Mouse (Mus musculus): ENCODE results near the gene Dpf3.

DNA sequence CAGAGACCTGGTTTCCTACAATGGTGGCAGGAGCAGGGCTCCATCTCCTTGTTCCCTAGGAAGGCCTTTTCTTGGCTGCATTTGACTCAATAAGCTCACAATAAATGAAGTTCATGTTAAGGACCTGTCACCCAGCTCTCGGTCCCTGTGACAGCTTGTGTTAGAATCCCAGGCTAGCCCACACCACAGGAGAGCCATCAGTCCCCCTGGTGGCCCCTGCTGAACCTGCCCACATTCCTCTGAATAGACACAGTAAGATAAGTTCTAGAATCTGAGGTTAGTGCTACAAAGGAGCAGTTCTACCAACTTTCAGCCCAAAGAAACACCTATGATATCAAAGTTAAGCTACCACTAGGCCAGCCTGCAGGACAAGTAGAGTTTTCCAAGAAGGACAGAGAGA lies 149.2 kb downstream of the Dpf3 start:
- no peak for TF ChIP-seq CTCF (IDR thresholded peaks at IDR 0.05; ENCODE audit: extremely low read depth, insufficient read depth, low read length)
- no peak for TF ChIP-seq POLR2A (IDR thresholded peaks at IDR 0.05; ENCODE audit: extremely low read depth, insufficient read depth, low read length)
